Mouse (Mus musculus) testis, adult 2 months (tissue): Measurements from ENCODE around the gene Mrpl21. TPM values are rescaled to one million over a fixed set of nuclear protein-coding genes. Genes with fewer than 3 reads are reported as not detected.

Experiments
- H3K27ac ChIP-seq: fragments of 200-500 bp; 2 replicates; pipeline ENCODE4 v1.5.1; 2012; ENCODE audit warnings: low read depth, low read length; ENCODE audit not compliant: control insufficient read depth, insufficient read depth
- H3K27me3 ChIP-seq: fragments of 200-500 bp; 2 replicates; pipeline ENCODE4 v1.6.1; 2012; ENCODE audit warnings: mild to moderate bottlenecking, low read length, moderate library complexity; ENCODE audit not compliant: control insufficient read depth, insufficient read depth
- H3K36me3 ChIP-seq: fragments of 200-500 bp; 2 replicates; pipeline ENCODE4 v1.6.1; 2012; ENCODE audit warnings: mild to moderate bottlenecking, low read length; ENCODE audit not compliant: control insufficient read depth, insufficient read depth
- H3K4me1 ChIP-seq: fragments of 200-500 bp; 2 replicates; pipeline ENCODE4 v1.6.1; 2012; ENCODE audit warnings: low read length; ENCODE audit not compliant: control insufficient read depth, insufficient read depth
- H3K4me3 ChIP-seq: fragments of 200-500 bp; 2 replicates; pipeline ENCODE4 v1.5.1; 2012; ENCODE audit warnings: low read depth, mild to moderate bottlenecking, low read length, moderate library complexity, mixed read lengths; ENCODE audit not compliant: control insufficient read depth
- CTCF ChIP-seq: fragments of 200-500 bp; IDR thresholded peaks from 2 replicates; pipeline ENCODE4 v1.5.1; 2012; ENCODE audit warnings: low read depth, mild to moderate bottlenecking, inconsistent platforms, low read length, moderate library complexity; ENCODE audit not compliant: control insufficient read depth, insufficient read depth, insufficient replicate concordance
- POLR2A ChIP-seq: fragments of 200-500 bp; IDR thresholded peaks from 2 replicates; pipeline ENCODE4 v1.6.1; 2012; ENCODE audit warnings: low read depth, mild to moderate bottlenecking, inconsistent platforms, low read length, moderate library complexity; ENCODE audit not compliant: control insufficient read depth
- polyA plus RNA-seq: library from polyadenylated mRNA; depleted of rRNA; stranded (reverse); fragments of >200 nt; gene quantifications from 2 replicates; pipeline ENCODE4 v1.2.3, GENCODE M21; 2012; rRNA removed

Mrpl21 gene
- 24.6 and 24.7 TPM in 2 replicates for polyA plus RNA-seq

DNA sequence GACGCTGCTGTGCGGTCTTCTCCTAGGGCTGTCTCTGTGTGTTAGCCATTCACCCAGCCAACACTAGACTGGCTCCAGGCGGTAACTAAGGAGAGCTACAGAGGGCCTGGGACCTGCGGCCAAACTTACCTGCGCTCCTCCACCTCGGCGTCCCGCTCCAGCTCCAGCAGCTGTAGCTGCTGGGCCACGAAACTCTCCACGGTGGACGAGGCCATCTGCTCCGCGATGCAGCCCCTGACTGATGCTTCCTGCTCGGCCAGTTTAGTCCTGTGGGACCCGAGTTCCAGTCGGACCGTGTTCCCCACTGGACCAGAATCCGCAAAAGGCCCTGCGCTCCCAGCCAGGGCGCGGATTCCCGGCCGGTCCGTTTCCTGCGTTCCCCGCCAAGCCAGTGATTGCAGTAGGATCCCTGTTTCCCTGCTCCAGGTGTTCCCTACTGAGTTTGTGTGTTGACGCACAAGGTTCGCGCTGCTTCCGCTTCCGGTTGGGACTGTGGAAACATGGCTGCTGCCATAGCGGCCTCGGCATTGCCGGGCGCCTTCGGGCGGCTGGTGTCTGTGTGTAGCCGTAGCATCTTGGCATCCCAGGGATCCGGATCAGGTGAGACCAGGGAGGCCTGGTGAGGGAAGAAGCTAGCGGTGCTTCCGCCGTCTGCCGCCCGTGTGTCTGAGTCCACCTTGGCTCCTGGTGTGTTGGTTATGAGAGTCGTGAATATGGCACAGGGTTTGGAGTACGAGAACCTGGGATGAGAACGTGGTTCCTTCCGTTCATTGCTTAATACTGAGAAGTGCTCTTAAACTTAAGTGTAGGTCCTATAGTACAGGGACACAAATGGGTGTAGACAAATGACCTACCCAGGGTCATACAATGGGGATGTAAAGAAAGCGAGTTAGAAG lies at the start of gene Mrpl21, which contains the start of gene Ighmbp2:
Gene Mrpl21, plus strand, starts transcription at position 330 of the 896 bp plus-strand sequence.
Gene Ighmbp2, minus strand, starts transcription at position 446 of the 896 bp plus-strand sequence.
- Histone ChIP-seq H3K27me3 (no peaks in the 10 kb centered on the region), H3K4me1 (peaks cover 7% of the 10 kb centered on the region; the same call in 1 of the 2 replicates), H3K36me3 (no peaks in the 10 kb centered on the region; the same call in 1 of the 2 replicates), H3K27ac (0 out of 2 replicates have a peak within 1 kb of the TSS, but pooled peaks have one; percentile 63), H3K4me3 (peak within 1 kb of the TSS; percentile 100)
- peak; percentile 88 for TF ChIP-seq POLR2A
- TF ChIP-seq CTCF: no peak

- Histone ChIP-seq H3K4me3 (no peak overlapping the region), H3K27ac (no peak overlapping the region), H3K27me3 (no peaks in the 10 kb centered on the region), H3K36me3 (no peaks in the 10 kb centered on the region), H3K4me1 (no peaks in the 10 kb centered on the region)
- no peak for TF ChIP-seq CTCF
- no peak for TF ChIP-seq POLR2A
These were observed 22.7 kb upstream of the Mrpl21 start for GRCm38 (mm10) chr19:3260016-3260415.

DNA sequence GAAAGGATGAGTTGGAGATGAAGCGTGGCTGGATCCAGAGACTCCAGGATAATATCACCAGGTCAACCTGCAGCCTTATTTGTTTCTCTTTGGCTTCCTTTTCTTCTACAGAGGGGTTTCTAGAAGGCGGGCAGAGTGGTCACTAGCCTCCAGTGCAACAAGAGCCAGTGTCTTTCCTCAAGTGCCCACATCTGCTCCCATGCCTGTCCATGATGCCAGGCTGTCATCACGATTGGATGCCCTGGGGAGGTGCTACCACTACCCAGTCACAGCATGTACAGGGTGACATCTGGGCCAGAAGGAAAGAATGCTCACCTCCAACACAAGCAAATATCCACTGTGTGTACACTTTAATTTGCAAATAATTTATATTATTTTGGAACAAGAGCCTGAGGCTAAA lies 22.1 kb upstream of the Mrpl21 start:
- TF ChIP-seq CTCF: no peak
- TF ChIP-seq POLR2A: no peak
- Histone ChIP-seq H3K27me3 (no peaks in the 10 kb centered on the region), H3K27ac (no peak overlapping the region), H3K36me3 (no peaks in the 10 kb centered on the region), H3K4me3 (no peak overlapping the region), H3K4me1 (no peaks in the 10 kb centered on the region)

DNA sequence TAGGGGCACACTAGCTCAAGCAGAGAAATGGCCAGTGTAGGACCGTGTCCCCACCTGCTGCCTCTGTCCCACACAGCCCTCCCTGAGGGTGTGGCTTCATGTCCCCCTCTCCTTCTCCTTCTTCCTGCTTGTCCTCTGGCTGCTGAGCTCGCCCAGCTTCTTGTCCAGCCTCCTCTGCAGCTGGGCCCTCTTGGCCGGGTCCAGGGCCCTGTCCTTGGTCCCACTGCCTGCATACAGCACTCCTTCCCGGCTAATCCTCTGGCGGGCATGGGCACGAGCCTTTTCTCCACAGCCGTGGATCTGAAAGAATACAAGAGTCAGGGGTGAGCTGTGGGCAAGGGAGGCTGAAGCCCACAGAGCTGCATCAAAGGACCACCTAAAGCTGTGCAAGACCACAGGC lies 21.4 kb upstream of the Mrpl21 start:
- Histone ChIP-seq H3K27me3 (no peaks in the 10 kb centered on the region), H3K36me3 (no peaks in the 10 kb centered on the region), H3K27ac (no peak overlapping the region), H3K4me1 (no peaks in the 10 kb centered on the region), H3K4me3 (no peak overlapping the region)
- TF ChIP-seq POLR2A: no peak
- TF ChIP-seq CTCF: no peak

DNA sequence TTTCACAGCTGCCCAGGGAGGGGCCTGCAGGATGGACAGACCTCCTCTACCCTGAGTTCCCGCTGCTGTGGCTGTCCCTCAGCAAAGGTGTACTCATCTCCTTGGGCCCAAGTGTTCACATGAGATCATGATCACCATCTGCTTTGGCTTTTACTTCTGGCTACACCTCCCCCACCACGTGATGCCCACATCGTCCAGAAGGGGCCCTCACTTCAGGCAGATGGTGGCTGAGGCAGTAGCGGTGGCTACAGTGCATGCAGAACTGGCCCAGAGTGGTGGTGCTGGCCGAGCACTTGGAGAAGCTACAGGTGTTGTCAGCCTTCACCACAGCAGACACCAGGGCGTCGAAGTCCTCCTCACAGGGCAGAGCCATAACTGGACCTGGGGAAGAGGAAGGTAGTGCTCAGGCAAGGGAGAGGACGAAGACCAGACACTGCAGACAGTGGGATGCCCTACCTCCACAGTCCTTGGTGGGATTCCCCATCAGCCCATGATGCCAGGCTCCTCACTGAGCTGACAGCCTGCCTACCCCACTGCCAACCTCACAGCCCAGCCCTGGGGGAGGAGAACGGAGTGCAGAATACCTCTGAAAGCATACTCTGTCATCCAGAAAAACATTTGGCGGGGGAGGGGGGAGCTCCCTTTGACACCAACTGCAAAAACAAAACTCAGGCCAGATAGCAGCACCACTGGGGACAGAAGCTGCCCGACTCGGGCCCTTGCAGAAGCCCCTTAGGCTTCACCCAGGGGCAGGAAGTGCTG lies 20.8 kb upstream of the Mrpl21 start:
- Histone ChIP-seq H3K27me3 (no peaks in the 10 kb centered on the region), H3K4me3 (no peak overlapping the region), H3K36me3 (no peaks in the 10 kb centered on the region), H3K4me1 (no peaks in the 10 kb centered on the region), H3K27ac (no peak overlapping the region)
- TF ChIP-seq POLR2A (no peak), CTCF (no peak)

DNA sequence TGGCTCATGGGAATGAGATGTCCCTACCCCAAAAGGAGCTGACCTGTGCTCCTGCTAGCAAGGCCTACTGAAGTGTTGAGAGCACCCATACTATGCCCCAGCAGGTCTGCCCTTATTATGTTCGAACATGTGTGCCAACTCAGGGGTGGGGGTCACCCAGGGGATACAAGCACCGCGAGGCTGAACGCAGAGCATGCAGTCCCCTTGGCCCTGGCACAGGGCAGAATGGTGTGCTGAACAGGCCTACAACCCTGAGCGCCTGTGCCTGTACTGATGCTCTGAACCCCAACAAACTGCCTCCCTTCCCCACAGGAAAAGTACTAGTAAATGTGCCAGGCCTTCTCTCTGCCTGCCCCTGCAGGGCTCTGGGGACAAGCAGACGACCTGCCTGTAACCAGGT lies 18.4 kb upstream of the Mrpl21 start:
- no peak overlapping the region for H3K27ac ChIP-seq
- H3K36me3 ChIP-seq: no peaks in the 10 kb centered on the region
- H3K4me3 ChIP-seq: no peak overlapping the region
- no peaks in the 10 kb centered on the region for H3K27me3 ChIP-seq
- TF ChIP-seq CTCF (no peak), POLR2A (no peak)
- H3K4me1 ChIP-seq: no peaks in the 10 kb centered on the region

- no peaks in the 10 kb centered on the region for H3K4me1 ChIP-seq
- H3K27me3 ChIP-seq: no peaks in the 10 kb centered on the region
- H3K4me3 ChIP-seq: no peak overlapping the region
- H3K36me3 ChIP-seq: no peaks in the 10 kb centered on the region
- H3K27ac ChIP-seq: no peak overlapping the region
- TF ChIP-seq CTCF (no peak), POLR2A (no peak)
These were observed 17.5 kb upstream of the Mrpl21 start for GRCm38 (mm10) chr19:3265180-3265579.
